Mouse (Mus musculus) kidney, adult 8-10 months (tissue): ENCODE data around the gene Tdrd9.
"Not testable (repeated sequence)": the region's sequence is repeated elsewhere in the genome, so short reads cannot be mapped to it uniquely, and the experiment has no call there.

Experiments
- DNase-seq, 2 experiments: peaks; one replicate each; pipeline ENCODE4 v3.0.0; 2022

The Tdrd9 gene

DNA sequence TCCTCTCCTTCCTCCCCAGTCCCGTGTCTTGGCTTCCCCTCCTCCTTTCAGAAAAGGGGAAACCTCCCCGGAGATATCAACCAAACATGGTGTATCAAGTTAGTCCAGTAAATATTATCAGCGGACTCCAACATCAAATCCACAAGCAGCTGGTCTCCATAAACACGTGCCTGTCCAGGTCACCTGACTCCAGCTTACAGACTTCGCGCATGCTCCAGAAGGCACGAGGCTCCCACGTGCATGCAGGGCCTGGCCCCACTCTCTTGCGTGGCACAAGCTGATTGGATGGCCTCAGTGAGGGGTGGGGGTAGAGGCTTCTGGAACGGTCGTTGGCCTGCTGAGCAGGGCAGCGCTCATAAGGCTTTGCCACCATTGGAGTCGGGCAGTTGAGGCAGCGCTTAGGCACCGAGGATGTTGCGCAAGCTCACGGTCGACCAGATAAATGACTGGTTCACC, at the start of gene Tdrd9:
Tdrd9 (plus strand) TSS at position 329 of the 456 bp plus-strand sequence.
- DNase-seq, result no peak

DNA sequence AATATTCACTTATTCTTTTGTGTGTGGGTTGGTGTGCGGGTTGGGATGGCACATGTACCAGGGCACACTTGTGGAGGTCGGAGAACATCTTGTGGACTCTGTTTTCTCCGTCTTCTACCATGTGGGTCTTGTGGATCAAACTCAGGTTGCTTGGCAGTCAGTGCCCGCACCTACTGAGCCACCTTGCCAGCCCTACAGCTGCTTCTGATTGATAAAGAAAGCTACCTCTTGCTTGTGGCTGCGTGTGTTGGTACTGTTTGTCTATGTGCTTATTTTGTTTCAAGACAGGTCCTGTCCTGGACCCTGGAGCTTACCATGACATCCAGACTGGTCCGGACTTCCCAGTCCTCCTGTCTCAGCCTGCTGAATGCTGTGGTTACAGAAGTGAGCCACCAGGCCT, 48.2 kb upstream of the Tdrd9 start:
- no peak for DNase-seq

GRCm38 (mm10) chr12:111927338-111927737, 44.0 kb upstream of the Tdrd9 start:
- no peak for DNase-seq

GRCm38 (mm10) chr12:111928411-111928966, 42.9 kb upstream of the Tdrd9 start:
- no peak for DNase-seq

- no peak for DNase-seq
These were observed 39.8 kb upstream of the Tdrd9 start for GRCm38 (mm10) chr12:111931411-111932025.

- no peak for DNase-seq
These were observed 38.8 kb upstream of the Tdrd9 start for GRCm38 (mm10) chr12:111932513-111932912.

DNA sequence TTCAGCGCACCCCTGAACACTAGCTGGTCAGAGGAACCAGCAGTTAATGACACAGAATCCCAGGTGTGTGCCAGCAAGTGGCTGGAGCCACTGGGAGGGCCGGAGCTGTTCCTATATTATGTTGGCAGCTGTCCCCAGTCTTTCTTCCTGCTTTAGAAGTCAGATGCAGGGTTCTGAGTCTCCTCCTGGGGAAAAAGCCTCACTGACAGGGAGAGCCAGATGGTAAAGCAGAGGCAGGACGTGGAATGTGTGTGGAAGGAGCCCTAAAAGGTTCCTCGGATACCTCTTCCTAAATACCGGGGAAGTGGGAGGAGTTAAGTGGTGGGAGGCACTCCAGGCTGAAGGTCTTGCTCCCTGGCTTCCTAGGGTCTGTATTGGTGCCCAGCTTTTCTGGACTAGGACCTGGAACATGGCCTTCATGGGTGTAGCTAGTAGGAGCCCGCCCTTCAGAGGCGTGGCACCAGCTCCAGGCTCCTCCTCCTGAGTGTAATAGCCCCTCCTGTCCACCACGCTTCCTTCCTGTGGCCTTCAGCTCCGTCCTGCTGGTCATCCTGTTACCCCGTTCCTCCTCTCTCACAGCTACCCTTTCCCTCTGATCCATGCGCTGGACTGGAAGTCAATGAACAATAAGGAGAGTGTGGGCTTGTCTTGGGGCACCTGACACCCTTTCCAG, 38.2 kb upstream of the Tdrd9 start:
- DNase-seq, result peak; percentile 78 to 83

DNA sequence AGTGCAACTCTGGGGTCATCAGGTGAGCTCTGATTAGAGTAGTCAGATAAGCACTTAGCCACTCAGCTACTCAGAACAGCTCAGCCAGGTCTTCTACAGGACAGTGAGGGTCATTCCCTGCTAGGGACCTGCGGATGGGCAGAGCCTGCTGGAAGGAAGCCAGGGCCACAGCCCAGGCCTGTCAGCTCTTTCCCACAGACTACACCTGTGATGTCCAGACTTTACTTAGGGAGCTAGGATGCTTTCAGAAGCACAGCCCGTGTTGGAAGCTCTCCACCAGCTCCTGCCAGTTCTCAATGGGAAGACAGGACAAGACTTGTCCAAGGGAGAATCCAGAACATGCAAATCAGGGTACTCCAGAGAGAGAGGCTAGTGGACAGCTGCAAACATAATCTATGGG, 37.4 kb upstream of the Tdrd9 start:
- no peak for DNase-seq

- DNase-seq, result peak; percentile 95 to 97
These were observed 34.4 kb upstream of the Tdrd9 start for GRCm38 (mm10) chr12:111936706-111937550.

GRCm38 (mm10) chr12:111938623-111939177, 32.7 kb upstream of the Tdrd9 start:
- no peak for DNase-seq

DNA sequence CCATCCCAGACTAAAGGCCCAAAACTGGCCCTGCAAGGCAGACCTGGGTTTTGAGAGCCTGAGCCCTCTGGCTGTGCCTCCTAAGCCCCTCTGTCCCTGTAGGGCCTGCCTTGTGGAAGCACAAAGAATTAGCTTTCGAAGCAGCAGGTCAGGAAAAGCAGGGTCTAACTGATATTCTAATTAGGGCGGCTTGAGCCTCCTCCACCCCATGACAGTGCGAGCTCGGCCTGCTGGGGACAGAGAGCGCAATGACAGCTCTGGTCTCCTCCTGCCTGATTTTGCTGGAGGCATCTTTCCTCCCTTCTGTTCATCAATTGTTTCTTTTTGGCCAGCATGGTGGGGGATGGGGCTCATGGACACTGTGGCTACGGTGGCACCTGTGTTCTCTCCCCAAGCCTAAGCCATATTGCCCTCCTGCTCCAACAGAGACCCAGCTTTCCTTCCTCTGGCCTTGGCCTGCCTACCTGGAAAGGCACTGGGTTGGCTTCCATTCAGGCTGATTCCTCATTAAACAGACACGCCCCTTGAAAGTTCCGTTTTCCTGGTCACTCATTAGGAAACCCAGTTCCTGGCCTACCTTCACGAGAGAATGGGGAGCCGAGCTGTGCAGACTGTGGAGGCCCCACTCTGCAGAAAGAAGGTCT, 27.8 kb upstream of the Tdrd9 start:
- no peak for DNase-seq

DNA sequence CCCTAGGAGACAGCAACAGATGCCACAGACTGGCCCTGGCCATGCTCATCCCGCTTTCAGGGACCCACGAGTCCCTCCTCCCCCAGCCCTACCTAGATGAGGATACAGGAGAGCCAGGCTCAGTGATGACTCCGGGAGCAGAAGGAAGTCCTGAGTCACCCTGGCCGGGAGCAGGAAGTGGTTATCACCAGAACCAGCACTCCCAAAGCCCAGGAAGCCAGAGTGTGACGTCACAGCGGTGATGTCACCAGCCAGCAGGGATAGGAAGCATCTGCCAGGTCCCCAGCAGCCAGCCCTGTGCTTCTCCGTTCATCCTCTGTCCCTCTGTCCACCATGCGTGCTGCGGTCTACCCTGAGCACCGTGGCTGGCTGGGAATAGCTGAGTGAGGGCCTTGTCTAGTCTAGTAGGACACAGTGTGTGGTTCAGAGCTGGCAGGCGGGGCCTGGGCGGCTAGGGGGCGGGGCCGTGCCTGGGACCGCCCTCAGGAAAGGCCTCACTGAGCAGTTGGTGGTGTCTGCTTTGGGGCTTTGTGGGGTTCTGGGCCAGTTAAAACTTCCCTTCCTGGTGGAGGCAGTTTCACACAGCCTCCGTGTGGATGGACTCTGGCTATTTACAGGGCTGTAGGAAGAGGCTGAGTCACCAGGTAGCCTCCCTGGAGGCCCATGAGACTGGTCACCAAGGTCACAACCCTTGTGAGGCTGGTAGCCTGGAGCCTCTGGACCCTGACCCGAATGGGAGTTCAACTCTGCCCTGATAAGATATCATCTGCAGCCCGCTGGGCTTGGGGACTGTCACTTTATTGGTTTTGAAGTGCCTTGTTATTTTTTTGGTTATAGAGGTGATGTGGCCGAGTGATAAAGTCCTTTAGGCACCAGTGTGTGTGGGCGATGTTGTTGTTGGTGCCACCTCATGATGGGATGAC, 27.0 kb upstream of the Tdrd9 start:
- DNase-seq, result not testable (repeated sequence)

DNA sequence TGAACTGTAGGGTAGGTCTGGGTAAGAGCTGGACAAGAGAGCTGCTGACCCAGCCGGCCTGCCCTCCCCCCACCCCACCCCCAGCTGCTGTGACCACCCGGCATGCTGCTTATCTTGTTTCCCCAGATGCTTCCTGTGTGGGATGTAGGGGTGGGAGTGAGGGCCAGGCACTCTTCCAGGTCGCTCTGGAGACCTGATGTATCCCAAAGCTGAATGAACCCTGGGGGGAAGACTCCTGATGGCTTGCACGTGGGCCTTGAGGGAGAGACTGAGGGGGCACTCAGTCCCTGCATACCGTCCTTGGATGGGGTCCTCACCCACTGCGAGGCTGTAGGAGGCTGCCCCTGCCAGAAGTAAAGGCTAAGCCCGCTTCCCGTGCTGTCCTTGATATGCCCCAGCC, 26.2 kb upstream of the Tdrd9 start:
- peak in 1 of 2 experiments; percentile 53 for DNase-seq

- not testable (repeated sequence) for DNase-seq
These were observed 25.3 kb upstream of the Tdrd9 start for GRCm38 (mm10) chr12:111945765-111946655.

GRCm38 (mm10) chr12:111946716-111947115, 24.6 kb upstream of the Tdrd9 start:
- peak; percentile 79 to 84 for DNase-seq

- DNase-seq, result no peak
These were observed 20.9 kb upstream of the Tdrd9 start for GRCm38 (mm10) chr12:111950486-111950885.

GRCm38 (mm10) chr12:111951701-111952100, 19.7 kb upstream of the Tdrd9 start:
- no peak for DNase-seq

DNA sequence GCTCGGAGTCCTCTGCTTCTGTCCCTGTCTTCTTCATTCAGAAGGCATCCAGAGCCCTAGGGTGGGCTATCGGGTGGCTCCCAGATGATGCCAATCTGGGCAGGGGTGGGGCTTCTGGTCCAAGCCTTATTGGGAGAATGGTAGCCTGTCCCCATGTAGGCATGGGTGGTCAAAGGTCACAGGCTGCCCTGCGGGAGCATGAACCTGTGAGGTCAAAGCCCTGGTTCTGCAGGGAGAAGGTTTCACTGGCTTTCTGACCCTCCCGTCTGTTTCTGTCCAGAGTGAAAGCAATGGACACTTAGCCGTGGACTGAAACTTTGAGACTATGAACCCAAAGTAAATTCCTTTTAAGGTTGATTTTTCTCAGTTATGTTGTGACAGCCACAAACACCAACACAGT, 15.2 kb upstream of the Tdrd9 start:
- DNase-seq, result no peak

DNA sequence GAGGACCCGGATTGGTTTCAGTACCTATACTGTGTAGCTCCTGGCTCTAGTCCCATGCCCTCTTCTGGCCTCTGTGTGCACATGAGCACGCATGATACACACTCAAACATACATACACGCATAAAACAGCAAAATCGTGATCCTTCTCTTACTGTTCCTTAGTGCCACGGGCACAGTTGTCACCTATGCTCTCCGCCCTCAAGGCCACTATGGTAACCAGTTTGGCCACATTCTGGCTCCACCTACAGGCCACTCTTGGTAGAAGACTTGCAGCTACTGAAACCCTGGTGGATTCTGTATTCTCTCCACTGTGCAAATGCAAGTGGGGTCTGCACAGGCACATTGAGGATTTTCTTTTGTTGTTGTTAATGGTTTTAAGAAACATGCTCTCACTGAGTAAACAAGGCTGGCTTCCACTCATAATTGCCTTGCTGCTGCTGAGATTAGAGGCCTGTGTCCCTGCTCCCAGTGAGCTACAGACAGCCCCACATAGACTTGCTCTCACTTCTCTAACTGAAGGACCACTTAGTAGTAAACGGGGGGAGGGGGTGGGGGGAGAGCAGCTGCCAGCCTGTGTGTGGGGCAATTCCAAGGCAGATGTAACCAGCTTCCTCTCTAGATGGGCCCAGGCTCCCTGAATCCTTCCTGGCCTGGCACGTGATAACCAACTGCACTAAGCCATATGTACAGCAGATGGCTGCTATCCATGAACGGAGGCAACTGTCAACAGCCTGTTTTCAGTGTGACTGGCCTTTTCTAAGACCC, 13.1 kb upstream of the Tdrd9 start:
- DNase-seq, result peak in 1 of 2 experiments; percentile 78
